Mouse (Mus musculus) testis, adult 2 months (tissue): Measurements from ENCODE around the gene Rptor.

Experiments
- CTCF ChIP-seq: fragments of 200-500 bp; IDR thresholded peaks from 2 replicates; pipeline ENCODE4 v1.5.1; 2012; ENCODE audit warnings: low read depth, mild to moderate bottlenecking, inconsistent platforms, low read length, moderate library complexity; ENCODE audit not compliant: control insufficient read depth, insufficient read depth, insufficient replicate concordance
- POLR2A ChIP-seq: fragments of 200-500 bp; IDR thresholded peaks from 2 replicates; pipeline ENCODE4 v1.6.1; 2012; ENCODE audit warnings: low read depth, mild to moderate bottlenecking, inconsistent platforms, low read length, moderate library complexity; ENCODE audit not compliant: control insufficient read depth

- TF ChIP-seq POLR2A (no peak), CTCF (no peak)
These were observed 331.3 kb downstream of the Rptor start for GRCm38 (mm10) chr11:119933819-119934583.
